Mouse (Mus musculus) liver, adult 2 months (tissue): Measurements from ENCODE around the gene Slc30a5. TPM values are rescaled to one million over a fixed set of nuclear protein-coding genes. Genes with fewer than 3 reads are reported as not detected.
A peak's percentile ranks its signal among the peaks of the same experiment; 100 is the strongest.

Experiments used
- DNase-seq: peaks from one replicate; pipeline ENCODE4 v3.0.0-alpha.2; 2011; ENCODE audit warnings: low read depth, low spot score; ENCODE audit errors: extremely low read depth
- H3K27ac ChIP-seq: fragments of 200-500 bp; replicated peaks from 2 replicates; pipeline ENCODE4 v1.5.1; 2012; ENCODE audit warnings: low read depth, mild to moderate bottlenecking, control low read depth, inconsistent platforms, low read length; ENCODE audit not compliant: insufficient read depth
- H3K27me3 ChIP-seq: fragments of 200-500 bp; 2 replicates; pipeline ENCODE4 v1.6.1; 2012; ENCODE audit warnings: mild to moderate bottlenecking, moderate library complexity, low read length, inconsistent platforms; ENCODE audit not compliant: control insufficient read depth, insufficient read depth
- H3K36me3 ChIP-seq: fragments of 200-500 bp; 2 replicates; pipeline ENCODE4 v1.6.1; 2012; ENCODE audit warnings: low read length, inconsistent platforms; ENCODE audit not compliant: control insufficient read depth, insufficient read depth
- H3K4me1 ChIP-seq: fragments of 200-500 bp; 2 replicates; pipeline ENCODE4 v1.6.1; 2011; ENCODE audit warnings: low read length; ENCODE audit not compliant: control insufficient read depth, insufficient read depth
- H3K4me3 ChIP-seq: fragments of 200-500 bp; 2 replicates; pipeline ENCODE4 v1.5.1; 2011; ENCODE audit warnings: low read depth, mild to moderate bottlenecking, control low read depth, low read length, moderate library complexity; ENCODE audit not compliant: insufficient read depth
- H3K79me2 ChIP-seq: fragments of 200-500 bp; 2 replicates; pipeline ENCODE4 v1.6.1; 2012; ENCODE audit warnings: inconsistent platforms, mild to moderate bottlenecking, low read length, moderate library complexity; ENCODE audit not compliant: control insufficient read depth, insufficient read depth
- H3K9ac ChIP-seq: fragments of 200-500 bp; 2 replicates; pipeline ENCODE4 v1.6.1; 2012; ENCODE audit warnings: low read depth, mild to moderate bottlenecking, control low read depth, inconsistent platforms, low read length
- CTCF ChIP-seq: fragments of 200-500 bp; IDR thresholded peaks from 2 replicates; pipeline ENCODE4 v1.5.1; 2011; ENCODE audit warnings: low read depth, low read length, control low read depth
- POLR2A ChIP-seq: fragments of 200-500 bp; IDR thresholded peaks from 2 replicates; pipeline ENCODE4 v1.6.1; 2011; ENCODE audit warnings: low read length, control low read depth; ENCODE audit not compliant: insufficient read depth; ENCODE audit errors: extremely low read depth
- WGBS: fragments of 180-500 bp; shearing (Covaris S2); methylation state at CpG from one replicate; pipeline ENCODE4 v1.1.7; 2018; 5-methylcytosine and 5-hydroxymethylcytosine counted together
- polyA plus RNA-seq: library from polyadenylated mRNA; depleted of rRNA; stranded (reverse); fragments of >200 nt; gene quantifications from 2 replicates; pipeline ENCODE4 v1.2.3, GENCODE M21; 2012
- total RNA-seq: library from RNA; depleted of rRNA; stranded (reverse); fragments of >200 nt; gene quantifications from 2 replicates; pipeline ENCODE4 v1.2.3, GENCODE M21; 2014

Slc30a5 gene
- total and polyA plus RNA-seq, 2 experiments = 15.6 to 38.1 TPM

GRCm38 (mm10) chr13:100846891-100847579 lies 13.8 kb upstream of the Slc30a5 start:
- Histone ChIP-seq H3K27ac (no peak overlapping the region), H3K27me3 (no peaks in the 10 kb centered on the region), H3K79me2 (no peaks in the 10 kb centered on the region), H3K36me3 (no peaks in the 10 kb centered on the region), H3K4me3 (no peak overlapping the region), H3K9ac (no peak overlapping the region), H3K4me1 (peaks cover 14% of the 10 kb centered on the region)
- no peak for TF ChIP-seq CTCF
- no peak for TF ChIP-seq POLR2A
- DNase-seq = no peak
- 66% methylated on average over 21 of the region's 21 CpGs for WGBS

DNA sequence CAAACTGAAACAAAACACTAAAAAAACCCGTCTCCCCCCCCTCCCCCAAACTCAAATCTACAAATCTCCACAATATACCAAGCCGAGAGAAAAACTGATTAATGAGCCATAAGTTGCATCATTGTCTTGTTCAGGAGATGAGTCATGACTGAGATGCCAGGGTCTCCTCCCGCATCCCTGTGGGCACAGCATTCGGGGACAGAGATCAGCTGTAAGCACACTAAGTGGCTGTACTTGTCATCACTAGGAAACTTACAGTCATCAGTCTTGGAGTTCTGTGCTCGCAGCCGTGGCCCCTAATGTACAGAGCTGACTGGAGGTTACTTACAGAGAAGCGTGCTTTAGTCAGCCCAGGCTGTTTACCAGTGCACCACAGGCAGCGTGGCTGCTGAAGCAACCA lies 13.0 kb upstream of the Slc30a5 start:
- 88% methylated on average over 8 of the region's 8 CpGs for WGBS
- no peak overlapping the region for H3K27ac ChIP-seq
- no peak for DNase-seq
- TF ChIP-seq POLR2A (no peak), CTCF (no peak)
- H3K27me3 ChIP-seq = no peaks in the 10 kb centered on the region
- no peaks in the 10 kb centered on the region for H3K79me2 ChIP-seq
- H3K9ac ChIP-seq = no peak overlapping the region
- H3K4me1 ChIP-seq = peaks cover 14% of the 10 kb centered on the region
- H3K4me3 ChIP-seq = no peak overlapping the region
- no peaks in the 10 kb centered on the region for H3K36me3 ChIP-seq

GRCm38 (mm10) chr13:100843944-100844343 lies 10.7 kb upstream of the Slc30a5 start:
- Histone ChIP-seq H3K4me3 (no peak overlapping the region), H3K79me2 (no peaks in the 10 kb centered on the region), H3K36me3 (no peaks in the 10 kb centered on the region), H3K27ac (peak overlapping the region; percentile 52; the same call in 1 of the 2 replicates), H3K27me3 (no peaks in the 10 kb centered on the region), H3K9ac (no peak overlapping the region), H3K4me1 (peaks cover 5% of the 10 kb centered on the region)
- WGBS = 50% methylated on average over 2 of the region's 2 CpGs
- no peak for TF ChIP-seq POLR2A
- TF ChIP-seq CTCF = peak; percentile 84
- DNase-seq = peak; percentile 72

- 0 out of 2 replicates have a peak overlapping the region, but pooled peaks have one; percentile 13 for H3K9ac ChIP-seq
- H3K27ac ChIP-seq = peak overlapping the region; percentile 87
- no peaks in the 10 kb centered on the region for H3K79me2 ChIP-seq
- no peaks in the 10 kb centered on the region for H3K27me3 ChIP-seq
- 11% methylated on average over 7 of the region's 7 CpGs for WGBS
- no peak for TF ChIP-seq POLR2A
- TF ChIP-seq CTCF = no peak
- peaks cover 5% of the 10 kb centered on the region for H3K4me1 ChIP-seq
- H3K36me3 ChIP-seq = no peaks in the 10 kb centered on the region
- no peak overlapping the region for H3K4me3 ChIP-seq
- DNase-seq = peak; percentile 97
These were observed 9.9 kb upstream of the Slc30a5 start for GRCm38 (mm10) chr13:100843016-100843725.

DNA sequence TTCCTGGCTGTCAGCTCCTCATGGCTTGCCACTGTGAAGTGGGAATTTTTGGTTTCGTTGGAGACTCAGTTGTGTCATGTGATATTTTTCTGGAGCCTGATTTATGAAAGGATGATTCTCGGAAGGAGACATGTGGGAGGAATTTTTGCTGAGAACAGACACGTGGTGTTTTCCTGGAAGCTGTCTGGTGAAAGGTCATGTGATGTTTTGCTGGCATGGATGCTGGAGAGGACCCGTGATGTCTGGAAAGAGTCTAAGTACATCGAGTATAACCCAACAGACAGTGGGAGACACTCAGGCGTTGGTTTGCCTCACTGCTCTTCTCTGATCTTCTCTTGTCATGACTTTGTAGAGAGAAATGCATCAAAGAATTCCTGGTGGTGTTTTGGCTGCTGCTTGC lies 8.5 kb upstream of the Slc30a5 start:
- Histone ChIP-seq H3K9ac (no peak overlapping the region), H3K36me3 (no peaks in the 10 kb centered on the region), H3K79me2 (no peaks in the 10 kb centered on the region), H3K4me1 (peaks cover 7% of the 10 kb centered on the region), H3K27ac (peak overlapping the region; percentile 89), H3K27me3 (no peaks in the 10 kb centered on the region), H3K4me3 (no peak overlapping the region)
- DNase-seq = peak; percentile 75
- TF ChIP-seq POLR2A (0 out of 2 replicates have a peak, but pooled peaks have one; percentile 7), CTCF (no peak)
- 19% methylated on average over 6 of the region's 6 CpGs for WGBS
